In the genomic region with DNA sequence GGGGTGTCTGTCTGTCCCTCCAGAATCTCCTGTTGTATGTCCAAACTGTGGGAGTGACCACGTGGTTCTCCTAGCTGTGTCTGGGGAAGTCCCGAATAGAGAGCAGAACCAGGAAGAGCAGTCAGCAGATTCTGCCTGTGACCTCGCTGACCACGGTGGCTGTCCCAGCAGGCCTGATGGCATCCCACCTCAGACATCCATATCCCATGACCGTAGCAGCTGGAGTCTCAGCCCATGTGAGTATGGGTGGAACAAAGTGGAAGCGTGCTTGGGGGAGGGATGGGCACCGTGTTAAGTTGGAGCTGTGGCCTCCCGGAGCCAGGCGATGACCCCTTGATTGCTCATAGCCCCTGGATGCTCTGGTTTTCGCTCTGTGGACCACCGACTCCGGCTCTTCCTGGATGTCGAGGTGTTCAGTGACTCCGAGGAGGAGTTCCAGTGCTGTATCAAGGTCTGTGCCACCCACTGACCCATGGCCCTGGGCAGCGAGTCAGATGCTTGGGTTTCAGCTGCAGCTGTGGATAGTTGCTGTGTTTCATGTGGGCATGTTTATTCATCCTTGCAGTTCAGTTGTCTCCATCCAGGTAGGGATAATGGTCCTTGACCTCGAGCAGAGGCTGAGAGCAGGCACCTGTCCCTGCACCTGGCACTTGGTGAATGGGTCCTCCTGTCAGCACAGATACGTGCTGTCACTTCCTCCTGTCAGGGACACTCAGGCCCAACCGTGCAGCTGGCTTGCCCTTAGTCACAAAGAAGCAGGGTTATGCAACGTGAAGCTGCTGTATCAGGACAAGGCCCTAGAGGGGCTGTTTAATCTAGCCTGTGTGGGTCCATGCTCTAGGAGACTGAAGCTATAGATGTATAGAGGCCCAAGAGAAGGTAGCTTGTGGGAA, we compare ENCODE assay signal across 20 mouse cellular contexts. TPM values are rescaled to one million over a fixed set of nuclear protein-coding genes. Genes with fewer than 3 reads are reported as not detected.
"Had no signal": no experiment of that assay in that cellular context is flagged by ENCODE, and none has a peak within 500 bp of the region (broad histone marks: within the 10 kb centered on the region; RNA-seq: fewer than 3 reads in every experiment).

No protein-coding gene starts in this region.

- H3K27me3 ChIP-seq: lung, embryonic 15.5 days; midbrain, embryonic 12.5 days; neural tube, embryonic 12.5 days; stomach, embryonic 15.5 days had no signal

- ATAC-seq: liver, postnatal 0 days; lung, postnatal 0 days; midbrain, embryonic 16.5 days had no signal

- H3K27ac ChIP-seq: lung, embryonic 15.5 days; midbrain, embryonic 10.5 days; midbrain, embryonic 12.5 days; neural tube, embryonic 12.5 days; stomach, embryonic 15.5 days; stomach, postnatal 0 days had no signal

- H3K4me3 ChIP-seq: lung, embryonic 15.5 days; midbrain, embryonic 10.5 days; midbrain, embryonic 12.5 days; neural tube, embryonic 12.5 days; stomach, embryonic 15.5 days had no signal

- H3K9ac ChIP-seq: liver, postnatal 0 days; lung, embryonic 15.5 days; midbrain, embryonic 12.5 days; neural tube, embryonic 12.5 days; stomach, embryonic 15.5 days had no signal

- H3K4me2 ChIP-seq: lung, embryonic 15.5 days; midbrain, embryonic 12.5 days; neural tube, embryonic 12.5 days; stomach, embryonic 15.5 days had no signal

- H3K9me3 ChIP-seq: lung, embryonic 15.5 days; midbrain, embryonic 10.5 days; midbrain, embryonic 12.5 days; neural tube, embryonic 12.5 days; stomach, embryonic 15.5 days had no signal

- H3K4me1 ChIP-seq: lung, embryonic 15.5 days; midbrain, embryonic 10.5 days; midbrain, embryonic 12.5 days; neural tube, embryonic 12.5 days; stomach, embryonic 15.5 days had no signal

- DNase-seq: liver, postnatal 0 days; lung, adult 2 months; lung, postnatal 14 days; lung, postnatal 36 days; midbrain, embryonic 14.5 days; right cerebral cortex, postnatal 14 days; thymus, adult 2 months; thymus, postnatal 25 days; thymus, postnatal 4 days had no signal

RNA-seq across cellular contexts. Expression of a gene that starts 13.5 kb away (rescaled TPM):
- total RNA-seq: megakaryocyte, adult 5-6 weeks; megakaryocyte-erythroid progenitor cell, adult 5-6 weeks; neutrophil, adult 5-6 weeks had no signal

RNA-seq across cellular contexts. Expression of a gene that starts 25.6 kb away (rescaled TPM):
- total RNA-seq: megakaryocyte, adult 5-6 weeks; neutrophil, adult 5-6 weeks had no signal

RNA-seq across cellular contexts. Expression of a gene that starts 26.3 kb away (rescaled TPM):
- total RNA-seq: megakaryocyte, adult 5-6 weeks; neutrophil, adult 5-6 weeks had no signal

RNA-seq across cellular contexts. Expression of a gene that starts 53.2 kb away (rescaled TPM):
- total RNA-seq: megakaryocyte-erythroid progenitor cell, adult 5-6 weeks had no signal
- polyA plus RNA-seq: liver, postnatal 0 days had no signal
